Comparison of ENCODE assay signal across 8 mouse cellular contexts in the genomic region with DNA sequence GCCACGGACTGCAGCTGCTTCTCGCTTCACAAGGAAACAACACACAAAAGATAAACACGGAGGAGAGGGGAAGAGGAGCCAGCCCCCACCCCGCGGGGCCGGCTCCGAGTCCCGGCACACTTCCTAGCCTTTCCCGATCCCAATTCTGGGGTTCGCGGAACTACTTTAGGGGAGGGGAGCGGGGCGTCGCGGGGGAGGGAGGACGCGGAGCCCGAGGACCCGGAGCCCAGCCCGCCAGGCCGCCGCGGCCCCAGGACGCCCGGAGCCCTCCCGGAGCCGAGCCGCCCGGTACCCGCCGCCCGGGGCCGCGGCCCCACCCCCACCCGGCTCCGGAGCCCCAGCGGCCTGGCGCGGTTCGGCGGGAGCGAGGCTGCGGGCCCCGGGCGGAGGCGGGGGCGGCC.
DNase-seq lines count a peak whose midpoint lies in the region; ATAC-seq and TF ChIP-seq lines count a peak whose summit lies in the region.

No protein-coding gene starts in this region.

- H3K27me3 ChIP-seq in G1E (ENCODE audit: insufficient read depth, low read length), result no peaks in the 10 kb centered on the region
- H3K27me3 ChIP-seq in hindbrain, embryonic 13.5 days, result no peaks in the 10 kb centered on the region

- DNase-seq in G1E (ENCODE audit: low spot score), result peak; percentile 38
- DNase-seq in cerebellum, adult 18-20 months, result peak; percentile 34 to 66
- peak; percentile 24 to 39 for DNase-seq in frontal cortex, postnatal 10 days (ENCODE audit: low spot score in 2 of 2)
- peak; percentile 38 for DNase-seq in left cerebral cortex, adult 2 months (ENCODE audit: extremely low spot score in 1 of 2, low spot score in 2 of 2)
- peak; percentile 71 to 79 for DNase-seq in lung, postnatal 4 days
- peak; percentile 36 for DNase-seq in retina, postnatal 7 days (ENCODE audit: low read depth, low spot score)
- peak; percentile 48 for DNase-seq in urinary bladder, postnatal 14 days (ENCODE audit: low spot score)

- H3K9me3 ChIP-seq in G1E (replicated peaks), result no peaks in the 10 kb centered on the region
- H3K9me3 ChIP-seq in hindbrain, embryonic 13.5 days, result no peaks in the 10 kb centered on the region

- 0% methylated on average over 40 of the region's 47 CpGs for WGBS in hindbrain, embryonic 13.5 days

- no peak for TF ChIP-seq CTCF in G1E (IDR thresholded peaks at IDR 0.05; ENCODE audit: low read depth, low read length)
- TF ChIP-seq CTCF in left cerebral cortex, adult 2 months (IDR thresholded peaks at IDR 0.05), result no peak

- peak overlapping the region; percentile 98 for H3K9ac ChIP-seq in hindbrain, embryonic 13.5 days

- intact Hi-C loops in left cerebral cortex, adult 2 months (cut with DNase I), result loop anchor here (2.0 to 5.0 kb wide), 2 partner anchors 84 to 87 kb away; partner anchors contain the start of genes Baz2b and March7

- peak overlapping the region; percentile 60 for H3K4me2 ChIP-seq in hindbrain, embryonic 13.5 days

- peak overlapping the region; percentile 100 for H3K27ac ChIP-seq in hindbrain, embryonic 13.5 days
- peak overlapping the region; percentile 82 for H3K27ac ChIP-seq in left cerebral cortex, adult 2 months

- peak overlapping the region; percentile 76 for H3K4me3 ChIP-seq in G1E (ENCODE audit: low read depth, low read length)
- H3K4me3 ChIP-seq in hindbrain, embryonic 13.5 days, result peak overlapping the region; percentile 85
- H3K4me3 ChIP-seq in left cerebral cortex, adult 2 months, result peak overlapping the region; percentile 61

- ATAC-seq in G1E (ENCODE audit: extremely low read depth, insufficient number of reproducible peaks, low FRiP score, poor library complexity, severe bottlenecking), result no peak
- peak; percentile 60 for ATAC-seq in hindbrain, embryonic 13.5 days (ENCODE audit: low FRiP score)

- no peaks in the 10 kb centered on the region for H3K36me3 ChIP-seq in G1E (replicated peaks)
- no peaks in the 10 kb centered on the region for H3K36me3 ChIP-seq in hindbrain, embryonic 13.5 days

- H3K4me1 ChIP-seq in G1E (ENCODE audit: insufficient read depth, low read depth, low read length), result peaks cover 29% of the 10 kb centered on the region
- peaks cover 29% of the 10 kb centered on the region for H3K4me1 ChIP-seq in hindbrain, embryonic 13.5 days (replicated peaks)
